ENCODE assay signal across 8 mouse cellular contexts in genomic region chr9:107566041-107566709, GRCm38 (mm10). TPM values are rescaled to one million over a fixed set of nuclear protein-coding genes. Genes with fewer than 3 reads are reported as not detected.
A peak's percentile ranks its signal among the peaks of the same experiment; 100 is the strongest.
DNase-seq lines count a peak whose midpoint lies in the region; ATAC-seq and TF ChIP-seq lines count a peak whose summit lies in the region.

No protein-coding gene starts in this region.

- H3K4me3 ChIP-seq in midbrain, embryonic 10.5 days = peak overlapping the region; percentile 95; the same call in 1 of the 2 replicates
- no peak overlapping the region for H3K4me3 ChIP-seq in midbrain, embryonic 16.5 days (ENCODE audit: low read depth, low read length)
- no peak overlapping the region for H3K4me3 ChIP-seq in intestine, postnatal 0 days (ENCODE audit: low read depth, low read length)

- no peak for ATAC-seq in midbrain, embryonic 16.5 days
- ATAC-seq in intestine, postnatal 0 days = 0 out of 2 replicates have a peak, but pooled peaks have one; percentile 11

- H3K36me3 ChIP-seq in midbrain, embryonic 10.5 days = peaks cover 52% of the 10 kb centered on the region
- H3K36me3 ChIP-seq in midbrain, embryonic 16.5 days (ENCODE audit: control insufficient read depth, insufficient read depth, low read length) = peaks cover 7% of the 10 kb centered on the region
- H3K36me3 ChIP-seq in intestine, postnatal 0 days (ENCODE audit: control insufficient read depth, insufficient read depth) = peaks cover 14% of the 10 kb centered on the region

- H3K4me1 ChIP-seq in midbrain, embryonic 10.5 days = peaks cover 79% of the 10 kb centered on the region
- peaks cover 42% of the 10 kb centered on the region for H3K4me1 ChIP-seq in midbrain, embryonic 16.5 days (ENCODE audit: control insufficient read depth, insufficient read depth, low read length)
- H3K4me1 ChIP-seq in intestine, postnatal 0 days (replicated peaks; ENCODE audit: control insufficient read depth, insufficient read depth, low read length) = peaks cover 16% of the 10 kb centered on the region; the same call in 1 of the 2 replicates

- no peaks in the 10 kb centered on the region for H3K9me3 ChIP-seq in midbrain, embryonic 10.5 days (replicated peaks)
- no peaks in the 10 kb centered on the region for H3K9me3 ChIP-seq in midbrain, embryonic 16.5 days (replicated peaks; ENCODE audit: control insufficient read depth, low read length, poor library complexity, severe bottlenecking)
- H3K9me3 ChIP-seq in intestine, postnatal 0 days (ENCODE audit: control insufficient read depth) = no peaks in the 10 kb centered on the region

- H3K27ac ChIP-seq in midbrain, embryonic 10.5 days (replicated peaks) = no peak overlapping the region
- no peak overlapping the region; the same call in 1 of the 2 replicates for H3K27ac ChIP-seq in midbrain, embryonic 16.5 days (ENCODE audit: low read length)
- H3K27ac ChIP-seq in intestine, postnatal 0 days (ENCODE audit: low read depth, low read length) = peak overlapping the region; percentile 84

- H3K9ac ChIP-seq in midbrain, embryonic 16.5 days (ENCODE audit: low read depth, low read length) = no peak overlapping the region
- H3K9ac ChIP-seq in intestine, postnatal 0 days (ENCODE audit: low read depth, low read length) = no peak overlapping the region

- WGBS in midbrain, embryonic 10.5 days = 61% methylated on average over 15 of the region's 15 CpGs
- 61% methylated on average over 15 of the region's 15 CpGs for WGBS in midbrain, embryonic 16.5 days
- WGBS in intestine, postnatal 0 days = 38% methylated on average over 15 of the region's 15 CpGs

- no peaks in the 10 kb centered on the region for H3K27me3 ChIP-seq in midbrain, embryonic 10.5 days (ENCODE audit: low read depth, poor library complexity, severe bottlenecking)
- no peaks in the 10 kb centered on the region for H3K27me3 ChIP-seq in midbrain, embryonic 16.5 days (ENCODE audit: control insufficient read depth, insufficient read depth, low read depth, low read length)
- H3K27me3 ChIP-seq in intestine, postnatal 0 days (replicated peaks; ENCODE audit: control insufficient read depth, insufficient read depth, low read length) = no peaks in the 10 kb centered on the region

- peak; percentile 90 for TF ChIP-seq CTCF in intestine, postnatal 0 days (IDR thresholded peaks at IDR 0.05; ENCODE audit: low read depth)

- no peak overlapping the region for H3K4me2 ChIP-seq in midbrain, embryonic 16.5 days (ENCODE audit: low read length)
- H3K4me2 ChIP-seq in intestine, postnatal 0 days (replicated peaks; ENCODE audit: low read depth) = peak overlapping the region; percentile 81; the same call in 1 of the 2 replicates

- peak; percentile 81 for DNase-seq in midbrain, embryonic 10.5 days (ENCODE audit: low spot score)
- DNase-seq in cerebellum, adult 18-20 months = peak; percentile 82 to 83
- DNase-seq in gastrocnemius, adult 8-10 months (ENCODE audit: low spot score in 2 of 2) = peak; percentile 68 to 70
- DNase-seq in liver = peak; percentile 91
- peak; percentile 70 to 80 for DNase-seq in natural killer cell, adult 2 months (ENCODE audit: low spot score in 2 of 2)
- peak; percentile 69 for DNase-seq in thymus, postnatal 0 days (ENCODE audit: low spot score)

RNA-seq across cellular contexts. Expression of gene Hyal2, which starts 1.6 kb away (rescaled TPM):
- 143 and 150 TPM in 2 replicates for polyA plus RNA-seq in midbrain, embryonic 10.5 days (2016; fragmentation: Nextera tagmentation; extraction: Ambion mirVana)
- 69.6 and 74.9 TPM in 2 replicates for polyA plus RNA-seq in midbrain, embryonic 16.5 days (2015; fragmentation: Nextera tagmentation; extraction: Ambion mirVana)
- total RNA-seq in gastrocnemius, adult 8-10 months (2022) = 10 to 100 TPM; 12.7 to 18.6 (median 16.7) TPM
- 47.5 and 52.8 TPM in 2 replicates for polyA plus RNA-seq in intestine, postnatal 0 days (2015; fragmentation: Nextera tagmentation; extraction: Ambion mirVana)
- polyA plus RNA-seq in thymus, postnatal 0 days (2015; fragmentation: Nextera tagmentation; extraction: Ambion mirVana) = 31.0 and 31.3 TPM in 2 replicates

RNA-seq across cellular contexts. Expression of gene Tusc2, which starts 3.1 kb away (rescaled TPM):
- 79.2 and 84.3 TPM in 2 replicates for polyA plus RNA-seq in midbrain, embryonic 10.5 days (2016; fragmentation: Nextera tagmentation; extraction: Ambion mirVana)
- 123 and 127 TPM in 2 replicates for polyA plus RNA-seq in midbrain, embryonic 16.5 days (2015; fragmentation: Nextera tagmentation; extraction: Ambion mirVana)
- 10 to 100 TPM; 44.6 to 54.5 (median 46.9) TPM for total RNA-seq in gastrocnemius, adult 8-10 months (2022)
- polyA plus RNA-seq in intestine, postnatal 0 days (2015; fragmentation: Nextera tagmentation; extraction: Ambion mirVana) = 38.7 and 41.6 TPM in 2 replicates
- 56.7 and 57.8 TPM in 2 replicates for polyA plus RNA-seq in thymus, postnatal 0 days (2015; fragmentation: Nextera tagmentation; extraction: Ambion mirVana)

RNA-seq across cellular contexts. Expression of gene Hyal1, which starts 10.6 kb away (rescaled TPM):
- polyA plus RNA-seq in midbrain, embryonic 10.5 days (2016; fragmentation: Nextera tagmentation; extraction: Ambion mirVana) = 6.8 and 9.3 TPM in 2 replicates
- polyA plus RNA-seq in midbrain, embryonic 16.5 days (2015; fragmentation: Nextera tagmentation; extraction: Ambion mirVana) = 7.2 TPM in 2 replicates
- 1 to 10 TPM; 1.4 to 2.7 (median 1.9) TPM for total RNA-seq in gastrocnemius, adult 8-10 months (2022)
- polyA plus RNA-seq in intestine, postnatal 0 days (2015; fragmentation: Nextera tagmentation; extraction: Ambion mirVana) = 2.4 and 2.8 TPM in 2 replicates
- 6.1 and 9.0 TPM in 2 replicates for polyA plus RNA-seq in thymus, postnatal 0 days (2015; fragmentation: Nextera tagmentation; extraction: Ambion mirVana)

RNA-seq across cellular contexts. Expression of gene Naa80, which starts 12.5 kb away (rescaled TPM):
- 17.6 and 18.2 TPM in 2 replicates for polyA plus RNA-seq in midbrain, embryonic 10.5 days (2016; fragmentation: Nextera tagmentation; extraction: Ambion mirVana)
- 14.9 and 18.6 TPM in 2 replicates for polyA plus RNA-seq in midbrain, embryonic 16.5 days (2015; fragmentation: Nextera tagmentation; extraction: Ambion mirVana)
- total RNA-seq in gastrocnemius, adult 8-10 months (2022) = 10 to 100 TPM; 12.1 to 16.8 (median 15.5) TPM
- 20.4 and 21.4 TPM in 2 replicates for polyA plus RNA-seq in intestine, postnatal 0 days (2015; fragmentation: Nextera tagmentation; extraction: Ambion mirVana)
- 18.4 and 23.1 TPM in 2 replicates for polyA plus RNA-seq in thymus, postnatal 0 days (2015; fragmentation: Nextera tagmentation; extraction: Ambion mirVana)

RNA-seq across cellular contexts. Expression of gene Hyal3, which starts 14.4 kb away (rescaled TPM):
- 0.62 and 0.96 TPM in 2 replicates for polyA plus RNA-seq in midbrain, embryonic 10.5 days (2016; fragmentation: Nextera tagmentation; extraction: Ambion mirVana)
- 2.0 and 2.4 TPM in 2 replicates for polyA plus RNA-seq in midbrain, embryonic 16.5 days (2015; fragmentation: Nextera tagmentation; extraction: Ambion mirVana)
- under 1 TPM in 2 of 4 experiments, not detected in 2; 0.24 to 0.56 TPM for total RNA-seq in gastrocnemius, adult 8-10 months (2022)
- polyA plus RNA-seq in intestine, postnatal 0 days (2015; fragmentation: Nextera tagmentation; extraction: Ambion mirVana) = 0.31 and 0.50 TPM in 2 replicates
- 0.90 and 1.2 TPM in 2 replicates for polyA plus RNA-seq in thymus, postnatal 0 days (2015; fragmentation: Nextera tagmentation; extraction: Ambion mirVana)
